Comparison of ENCODE assay signal across 17 mouse cellular contexts in genomic region chr2:148444472-148444871, GRCm38 (mm10). TPM values are rescaled to one million over a fixed set of nuclear protein-coding genes. Genes with fewer than 3 reads are reported as not detected.
DNase-seq lines count a peak whose midpoint lies in the region; ATAC-seq and TF ChIP-seq lines count a peak whose summit lies in the region.
"Had no signal": no experiment of that assay in that cellular context is flagged by ENCODE, and none has a peak within 500 bp of the region (broad histone marks: within the 10 kb centered on the region; RNA-seq: fewer than 3 reads in every experiment).

No protein-coding gene starts in this region.

- H3K27me3 ChIP-seq in heart, embryonic 13.5 days (replicated peaks), result no peaks in the 10 kb centered on the region
- H3K27me3 ChIP-seq in lung, embryonic 14.5 days (ENCODE audit: insufficient read depth, low read length), result no peaks in the 10 kb centered on the region
- H3K27me3 ChIP-seq: hindbrain, embryonic 15.5 days; limb, embryonic 15.5 days had no signal

- H3K4me1 ChIP-seq in heart, embryonic 13.5 days, result peaks cover 21% of the 10 kb centered on the region
- peaks cover 12% of the 10 kb centered on the region for H3K4me1 ChIP-seq in lung, embryonic 14.5 days (ENCODE audit: insufficient read depth)
- H3K4me1 ChIP-seq in brown adipose tissue, adult 24 weeks (ENCODE audit: control insufficient read depth, insufficient read depth, insufficient read length, low read length), result peaks cover 5% of the 10 kb centered on the region
- H3K4me1 ChIP-seq: hindbrain, embryonic 15.5 days had no signal

- H3K36me3 ChIP-seq in heart, embryonic 13.5 days, result no peaks in the 10 kb centered on the region
- no peaks in the 10 kb centered on the region for H3K36me3 ChIP-seq in lung, embryonic 14.5 days (ENCODE audit: insufficient read depth)
- H3K36me3 ChIP-seq in macrophage (ENCODE audit: inconsistent target), result no peaks in the 10 kb centered on the region
- H3K36me3 ChIP-seq: hindbrain, embryonic 15.5 days; limb, embryonic 15.5 days had no signal

- H3K79me2 ChIP-seq in macrophage (ENCODE audit: inconsistent target), result peaks cover 51% of the 10 kb centered on the region

- 54% methylated on average over 1 of the region's 1 CpGs for WGBS in heart, embryonic 13.5 days
- 65% methylated on average over 1 of the region's 1 CpGs for WGBS in lung, embryonic 14.5 days
- 31% methylated on average over 1 of the region's 1 CpGs for WGBS in macrophage (ENCODE audit: missing documents)

- no peak for ATAC-seq in heart, embryonic 13.5 days (ENCODE audit: extremely low read depth, insufficient number of reproducible peaks, low FRiP score, low TSS enrichment)
- ATAC-seq in lung, embryonic 14.5 days (ENCODE audit: insufficient read depth), result no peak
- ATAC-seq: intestine, postnatal 0 days; midbrain, embryonic 16.5 days had no signal

- TF ChIP-seq CTCF in lung, embryonic 14.5 days (IDR thresholded peaks at IDR 0.05; ENCODE audit: low read depth), result no peak

- no peak overlapping the region for H3K4me3 ChIP-seq in heart, embryonic 13.5 days
- H3K4me3 ChIP-seq in lung, embryonic 14.5 days (ENCODE audit: low read depth, low read length), result no peak overlapping the region
- H3K4me3 ChIP-seq in brown adipose tissue, adult 24 weeks (ENCODE audit: insufficient read depth, low read depth, low read length), result no peak overlapping the region
- H3K4me3 ChIP-seq in macrophage (ENCODE audit: inconsistent target), result no peak overlapping the region
- H3K4me3 ChIP-seq: hindbrain, embryonic 15.5 days; limb, embryonic 15.5 days had no signal

- intact Hi-C loops in heart, postnatal 36 days (cut with DNase I), result no loop called here

- no peak overlapping the region for H3K9ac ChIP-seq in heart, embryonic 13.5 days
- H3K9ac ChIP-seq in lung, embryonic 14.5 days, result no peak overlapping the region
- H3K9ac ChIP-seq: hindbrain, embryonic 15.5 days; limb, embryonic 15.5 days had no signal

- H3K27ac ChIP-seq in heart, embryonic 13.5 days (replicated peaks), result peak overlapping the region; percentile 91
- no peak overlapping the region for H3K27ac ChIP-seq in lung, embryonic 14.5 days (ENCODE audit: low read depth)
- peak overlapping the region; percentile 95 for H3K27ac ChIP-seq in brown adipose tissue, adult 24 weeks (replicated peaks; ENCODE audit: low read depth, low read length)
- peak overlapping the region; percentile 98 for H3K27ac ChIP-seq in macrophage
- H3K27ac ChIP-seq: hindbrain, embryonic 15.5 days; limb, embryonic 15.5 days had no signal

- 0 out of 2 replicates have a peak overlapping the region, but pooled peaks have one; percentile 61 for H3K4me2 ChIP-seq in heart, embryonic 13.5 days
- no peak overlapping the region for H3K4me2 ChIP-seq in lung, embryonic 14.5 days
- H3K4me2 ChIP-seq: hindbrain, embryonic 15.5 days; limb, embryonic 15.5 days had no signal

- H3K9me3 ChIP-seq in heart, embryonic 13.5 days, result no peaks in the 10 kb centered on the region
- no peaks in the 10 kb centered on the region for H3K9me3 ChIP-seq in lung, embryonic 14.5 days (ENCODE audit: low read depth, low read length)
- H3K9me3 ChIP-seq: hindbrain, embryonic 15.5 days; limb, embryonic 15.5 days had no signal

- DNase-seq in heart, postnatal 36 days, result no peak
- DNase-seq in lung, embryonic 14.5 days, result peak; percentile 37
- DNase-seq in lung, postnatal 25 days (ENCODE audit: low spot score), result no peak
- DNase-seq in urinary bladder, postnatal 25 days (ENCODE audit: low spot score), result no peak
- DNase-seq: cerebellum, postnatal 10 days; embryo, embryonic 11 days; gastrocnemius, postnatal 36 days; thymus, postnatal 4 days had no signal

RNA-seq across cellular contexts. Expression of gene Cd93, which starts 1.1 kb away (rescaled TPM):
- polyA plus RNA-seq in heart, embryonic 13.5 days (2015; fragmentation: Nextera tagmentation; extraction: Ambion mirVana), result 24.4 and 25.3 TPM in 2 replicates
- total RNA-seq in heart, postnatal 36 days (2021), result 10 to 100 TPM; 65.4 to 68.0 TPM
- polyA plus RNA-seq in lung, embryonic 14.5 days (2014; fragmentation: Nextera tagmentation; extraction: Ambion mirVana), result 33.7 and 34.4 TPM in 2 replicates
- polyA plus RNA-seq in brown adipose tissue, adult 24 weeks (2012; ENCODE audit: insufficient read depth, insufficient read length, missing spikeins), result 10.7 and 17.0 TPM in 2 replicates
- total RNA-seq in macrophage (2018; cell fraction: chromatin; rRNA removed), result 100 to 1,000 TPM in 15 of 26 experiments, 10 to 100 TPM in 11; 16.5 to 157 (median 107) TPM
- total RNA-seq in macrophage (2018; cell fraction: cytosol; rRNA removed), result 100 to 1,000 TPM; 154 to 389 (median 241) TPM
- 100 to 1,000 TPM in 25 of 26 experiments, 10 to 100 TPM in 1; 88.6 to 676 (median 368) TPM for total RNA-seq in macrophage (2018; cell fraction: nucleus; rRNA removed)
- polyA plus RNA-seq in macrophage (2018), result 156 to 277 TPM (median 258 TPM) in 3 replicates

RNA-seq across cellular contexts. Expression of gene Thbd, which starts 36.5 kb away (rescaled TPM):
- polyA plus RNA-seq in heart, embryonic 13.5 days (2015; fragmentation: Nextera tagmentation; extraction: Ambion mirVana), result 13.3 and 16.6 TPM in 2 replicates
- 10 to 100 TPM; 38.4 to 51.7 TPM for total RNA-seq in heart, postnatal 36 days (2021)
- 115 and 116 TPM in 2 replicates for polyA plus RNA-seq in lung, embryonic 14.5 days (2014; fragmentation: Nextera tagmentation; extraction: Ambion mirVana)
- polyA plus RNA-seq in brown adipose tissue, adult 24 weeks (2012; ENCODE audit: insufficient read depth, insufficient read length, missing spikeins), result 12.8 and 14.6 TPM in 2 replicates
- 10 to 100 TPM in 8 of 26 experiments, 1 to 10 TPM in 17, under 1 TPM in 1; 0.67 to 27.2 (median 6.1) TPM for total RNA-seq in macrophage (2018; cell fraction: chromatin; rRNA removed)
- total RNA-seq in macrophage (2018; cell fraction: cytosol; rRNA removed), result 10 to 100 TPM in 7 of 26 experiments, 1 to 10 TPM in 19; 1.1 to 16.1 (median 4.2) TPM
- 10 to 100 TPM in 14 of 26 experiments, 1 to 10 TPM in 12; 3.6 to 35.6 (median 10.9) TPM for total RNA-seq in macrophage (2018; cell fraction: nucleus; rRNA removed)
- 3.9 to 10.3 TPM (median 4.0 TPM) in 3 replicates for polyA plus RNA-seq in macrophage (2018)

RNA-seq across cellular contexts. Expression of gene Sstr4, which starts 49.3 kb away (rescaled TPM):
- 0.94 and 1.3 TPM in 2 replicates for polyA plus RNA-seq in heart, embryonic 13.5 days (2015; fragmentation: Nextera tagmentation; extraction: Ambion mirVana)
- total RNA-seq in heart, postnatal 36 days (2021), result 1 to 10 TPM; 1.0 to 1.9 TPM
- polyA plus RNA-seq in lung, embryonic 14.5 days (2014; fragmentation: Nextera tagmentation; extraction: Ambion mirVana), result 4.8 and 5.9 TPM in 2 replicates
- not detected in 2 replicates for polyA plus RNA-seq in brown adipose tissue, adult 24 weeks (2012; ENCODE audit: insufficient read depth, insufficient read length, missing spikeins)
- total RNA-seq in macrophage (2018; cell fraction: chromatin; rRNA removed), result not detected
- total RNA-seq in macrophage (2018; cell fraction: cytosol; rRNA removed), result not detected
- total RNA-seq in macrophage (2018; cell fraction: nucleus; rRNA removed), result not detected
- polyA plus RNA-seq in macrophage (2018), result not detected in 3 replicates
- total RNA-seq: megakaryocyte-erythroid progenitor cell, adult 5-6 weeks had no signal
- polyA plus RNA-seq: liver, embryonic 16.5 days had no signal
